Mouse (Mus musculus) heart, postnatal 36 days (tissue): ENCODE measurements at regions not wholly inside any gene's neighbourhood (a gene's known extent, or its start where the extent isn't known, plus 50 kb on each side); places are given as distances from the start of the nearest gene placed in this dataset.

ENCODE experiments used
- DNase-seq, 2 experiments: peaks; one replicate each; pipeline ENCODE4 v3.0.0; 2021 to 2022
- intact Hi-C: fragments of 180-260 bp; cut with DNase I; formaldehyde crosslinking; loops from one replicate; pipeline ENCODE4 v1.15.1; 2025

DNA sequence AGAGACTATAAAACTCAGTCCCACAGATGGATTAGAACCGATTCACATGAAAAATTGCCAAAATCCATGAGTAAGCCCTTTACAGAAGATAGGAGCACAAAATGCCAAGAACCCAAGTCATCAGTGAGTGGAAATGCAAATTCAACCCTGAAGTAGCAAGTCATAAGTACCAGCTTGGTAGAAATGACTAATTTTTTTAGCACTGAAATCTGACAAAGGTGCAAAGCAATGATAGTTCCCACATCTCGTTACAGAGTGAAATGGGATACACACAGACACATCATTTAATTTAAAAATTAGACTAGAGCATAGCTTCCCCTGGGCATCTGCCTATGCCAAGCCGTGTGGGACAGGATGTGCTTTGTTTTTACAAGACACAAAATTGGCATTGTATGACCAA lies 136.4 kb upstream of the Pum3 start:
- intact Hi-C loops, result no loop called here
- no peak for DNase-seq

DNA sequence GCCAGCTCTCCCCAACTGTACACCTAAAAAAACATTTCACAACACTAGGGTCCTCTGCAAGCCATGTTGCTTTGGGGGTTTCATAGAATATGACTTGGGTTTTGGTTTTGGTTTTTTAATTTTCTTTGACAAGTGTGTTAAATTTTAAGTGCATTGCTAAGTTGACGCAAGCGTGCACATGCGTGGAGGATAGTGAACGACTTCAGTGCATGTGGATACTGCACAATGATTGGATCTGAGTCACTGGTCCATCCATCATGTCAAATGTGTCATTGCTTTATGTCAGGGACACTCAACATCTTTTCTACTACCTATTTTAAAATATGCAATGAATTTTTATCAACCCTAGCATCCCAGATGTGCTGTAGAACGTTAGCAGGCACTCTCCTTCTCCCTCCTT lies 134.5 kb upstream of the Pum3 start:
- DNase-seq, result no peak
- intact Hi-C loops, result no loop called here

DNA sequence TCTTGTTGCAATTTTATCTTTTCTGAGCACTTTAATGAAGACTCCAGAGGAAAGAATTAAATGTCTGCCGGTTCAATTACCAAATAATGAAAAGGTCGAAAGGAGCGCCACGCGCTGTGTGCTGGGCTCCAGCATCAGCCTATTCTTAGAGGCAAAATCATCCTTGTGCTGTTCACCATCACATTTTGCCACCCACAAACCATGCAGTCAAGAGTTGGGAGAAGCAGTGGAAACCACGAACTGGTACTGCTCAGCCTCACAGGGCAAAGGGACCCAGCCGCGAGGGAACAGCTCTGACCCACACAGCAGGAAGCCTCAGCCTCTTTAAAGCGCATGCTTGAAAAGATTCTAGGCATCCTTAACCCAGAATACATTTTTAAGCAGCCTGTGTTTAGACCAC lies 134.0 kb upstream of the Pum3 start:
- intact Hi-C loops, result no loop called here
- DNase-seq, result no peak

DNA sequence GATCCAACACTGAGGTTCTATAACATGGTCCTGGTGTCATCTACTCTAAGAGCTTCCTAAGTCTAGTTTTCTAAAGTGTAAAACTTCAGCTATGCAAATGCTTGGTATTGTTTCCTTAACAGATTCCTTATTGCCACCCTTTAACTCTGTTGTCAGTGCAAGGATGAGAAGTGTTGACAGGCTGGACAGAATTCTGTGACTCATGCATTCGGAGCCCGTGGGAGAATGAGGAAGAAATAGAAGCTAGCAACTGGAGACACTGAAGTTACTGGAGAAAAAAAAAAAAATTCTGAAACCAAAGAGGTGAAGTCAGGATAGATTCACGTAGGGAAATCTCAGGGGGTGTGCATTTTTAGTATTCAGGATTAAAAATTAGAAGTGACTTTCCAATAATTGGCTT lies 128.6 kb upstream of the Pum3 start:
- intact Hi-C loops, result no loop called here

DNA sequence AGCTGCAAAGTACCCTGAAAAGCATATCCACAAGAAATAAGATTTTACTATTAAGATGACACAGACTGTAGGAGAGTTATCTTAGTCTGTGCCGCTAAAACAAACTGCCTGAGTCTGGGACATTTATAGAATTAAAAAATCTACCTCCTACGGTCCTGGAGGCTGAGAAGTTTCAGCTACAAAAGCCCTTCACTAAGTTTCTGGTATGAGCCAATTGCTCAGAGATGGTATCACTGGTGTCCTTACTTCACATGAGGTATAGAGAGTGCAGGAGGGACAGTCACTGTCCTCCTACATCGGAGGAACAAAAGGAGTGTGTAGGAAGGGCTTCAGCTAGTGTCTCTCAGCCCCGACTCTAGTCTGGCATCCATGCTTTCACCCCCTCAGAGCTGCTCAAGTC lies 127.1 kb upstream of the Pum3 start:
- DNase-seq, result no peak
- intact Hi-C loops, result no loop called here

More for the DNA sequence above, 128.6 kb upstream of the Pum3 start:
- no peak for DNase-seq

DNA sequence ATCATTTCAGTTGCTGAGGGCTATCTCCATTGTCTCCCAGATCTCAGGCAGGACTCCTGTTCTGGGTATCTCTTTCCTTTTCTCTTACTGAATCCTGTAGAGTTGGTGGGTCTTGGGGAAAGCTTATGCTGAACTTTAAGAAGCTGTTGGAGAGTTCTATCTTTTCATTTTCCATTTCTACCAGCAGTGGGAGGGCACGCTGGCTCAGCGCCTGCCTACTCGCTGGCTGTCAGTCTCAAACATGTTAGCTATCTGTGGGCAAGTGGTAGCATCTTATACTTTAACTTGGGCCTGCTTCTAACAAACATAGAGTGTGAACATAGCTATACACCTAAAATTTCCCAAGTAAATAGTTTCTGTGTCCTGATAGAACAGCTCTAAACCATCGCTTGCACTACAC lies 125.2 kb upstream of the Pum3 start:
- intact Hi-C loops, result no loop called here
- DNase-seq, result no peak

DNA sequence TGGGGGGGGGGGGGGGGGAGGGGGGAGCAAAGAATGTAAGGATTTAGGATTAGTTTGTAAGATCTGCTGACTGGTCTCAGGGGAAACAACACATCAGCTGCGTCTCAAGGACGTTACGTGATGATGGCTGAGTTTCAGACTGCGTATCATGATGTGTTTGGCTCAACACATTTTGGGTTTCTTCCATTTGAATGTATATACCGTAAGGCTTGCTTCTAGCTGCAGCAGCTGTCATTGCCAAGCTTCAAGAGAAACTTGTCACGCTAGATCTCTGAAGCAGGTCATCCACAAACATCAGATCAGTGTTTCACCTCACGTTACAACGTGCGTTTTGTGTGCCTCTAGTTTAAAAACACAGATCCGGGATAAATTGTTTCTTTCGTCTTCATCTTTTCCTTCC lies 123.6 kb upstream of the Pum3 start:
- intact Hi-C loops, result no loop called here
- DNase-seq, result no peak

DNA sequence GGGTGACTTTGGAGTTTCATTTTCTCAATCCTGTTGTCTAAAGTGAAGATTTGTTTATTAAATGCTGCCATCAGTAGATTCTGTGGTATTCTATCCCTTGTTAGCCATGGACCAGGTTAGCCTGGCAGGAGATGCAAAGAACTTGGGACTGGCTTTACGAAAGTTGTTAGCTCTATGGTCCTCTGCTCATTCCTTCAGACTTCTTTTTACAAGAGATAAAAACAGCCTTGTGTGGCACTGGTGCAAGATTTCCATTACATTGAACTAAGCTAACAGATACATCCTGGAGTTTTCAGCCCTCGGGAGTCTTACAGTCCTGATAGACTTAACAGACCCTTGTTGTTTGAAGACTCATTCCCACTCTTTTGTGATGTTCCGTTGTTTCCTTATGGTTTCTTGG lies 108.1 kb upstream of the Pum3 start:
- intact Hi-C loops, result no loop called here

DNA sequence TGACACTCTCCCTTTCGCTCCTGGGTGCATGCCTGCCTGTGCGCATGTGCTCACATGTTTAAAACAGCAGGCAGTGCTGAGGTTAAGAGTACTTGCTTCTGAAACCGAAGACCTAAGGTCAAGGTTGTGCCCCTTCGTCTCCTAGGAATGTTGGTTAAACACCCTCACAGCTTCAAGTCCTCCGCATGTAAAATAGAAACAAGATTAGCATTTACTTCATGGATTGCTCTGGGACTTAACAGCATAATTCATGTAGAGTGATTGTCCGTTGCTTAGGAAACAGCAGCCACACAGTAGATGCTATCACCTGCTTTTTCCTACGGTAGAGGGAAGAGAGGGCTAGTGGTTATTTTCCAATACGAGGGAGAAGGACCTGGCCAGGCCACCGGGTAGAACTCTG lies 107.4 kb upstream of the Pum3 start:
- intact Hi-C loops, result no loop called here
- DNase-seq, result no peak

More for the DNA sequence above, 108.1 kb upstream of the Pum3 start:
- DNase-seq, result no peak

DNA sequence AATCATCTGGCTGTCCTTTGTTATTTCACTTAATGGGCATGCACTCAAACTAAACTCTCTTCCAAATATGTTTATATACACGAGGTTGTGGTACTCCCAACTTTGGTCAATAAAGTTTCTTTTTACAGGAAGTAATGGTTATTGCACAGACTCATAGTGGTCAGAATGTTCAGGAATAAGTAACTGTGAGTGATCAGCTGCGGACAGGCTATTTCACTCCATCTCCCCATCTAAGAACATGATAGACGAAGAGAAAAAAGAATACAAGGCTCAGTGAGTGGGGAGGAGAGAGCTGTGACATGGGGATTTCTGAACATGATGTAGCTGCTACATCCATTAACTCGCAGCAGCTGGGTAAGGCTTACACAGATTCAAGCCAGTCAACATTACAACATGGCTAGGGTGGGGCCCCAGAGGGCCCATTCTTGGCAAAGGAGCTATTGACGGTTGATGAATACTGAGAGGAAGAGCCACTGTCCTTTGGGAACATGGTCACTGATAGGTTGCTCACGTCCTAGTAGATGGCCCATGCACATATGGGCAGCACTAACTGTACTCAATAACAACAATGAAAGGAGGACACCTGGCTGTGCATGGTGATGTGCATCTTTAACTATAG lies 98.4 kb upstream of the Pum3 start:
- intact Hi-C loops, result no loop called here
- no peak for DNase-seq

DNA sequence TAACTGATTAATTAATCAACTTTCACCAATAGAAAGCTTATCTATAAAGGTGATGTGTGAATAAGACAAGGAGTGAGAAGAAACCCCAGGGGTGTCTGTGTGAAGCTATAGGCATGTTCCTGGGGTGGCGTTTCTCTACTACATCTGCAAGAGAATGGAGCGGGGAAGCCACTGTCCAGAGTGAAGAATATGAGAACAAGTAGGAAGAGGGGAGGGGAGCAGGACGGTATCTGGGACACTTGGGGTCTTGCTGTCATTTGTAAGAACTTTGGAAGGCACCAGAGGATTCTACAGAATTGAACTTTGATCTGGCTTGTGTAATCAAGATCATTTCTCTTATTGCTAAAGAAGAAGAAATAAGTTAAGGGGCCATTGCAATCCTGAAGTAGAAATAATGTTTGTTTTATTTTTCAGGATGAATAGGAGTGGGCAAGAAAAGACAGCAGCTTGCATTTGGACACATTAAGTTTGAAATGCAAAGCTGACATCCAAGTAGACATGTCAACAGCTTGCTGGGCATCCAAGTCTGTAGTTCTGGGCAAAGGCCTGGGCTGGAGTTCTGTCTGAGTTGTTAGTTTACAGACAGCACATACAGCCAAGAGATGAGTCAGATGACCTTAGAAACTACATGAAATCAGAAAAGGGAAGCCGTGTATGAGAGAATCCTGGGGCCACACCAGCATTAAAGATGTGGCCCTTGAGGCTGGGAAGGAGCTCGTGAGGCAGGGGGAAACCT lies 89.9 kb upstream of the Pum3 start:
- intact Hi-C loops, result no loop called here

DNA sequence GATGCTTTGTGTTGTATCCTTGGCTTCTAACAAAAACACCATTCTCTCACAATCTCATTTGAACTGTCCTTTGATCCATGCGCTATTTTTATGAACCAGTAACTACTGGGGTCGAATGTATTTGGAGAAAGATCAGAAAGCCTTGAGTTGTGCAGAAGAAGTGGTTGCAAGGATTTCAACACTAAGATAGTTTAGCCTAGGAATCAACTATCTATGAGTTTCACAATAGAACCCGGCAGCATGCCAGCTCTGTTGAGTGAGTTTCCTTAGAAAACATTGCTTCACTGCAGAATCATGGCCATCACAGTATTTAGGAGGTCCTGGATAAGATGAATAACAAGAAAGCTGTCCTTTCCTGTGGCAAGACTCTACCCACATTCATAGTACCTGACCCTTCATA lies 84.6 kb upstream of the Pum3 start:
- peak; percentile 27 to 30 for DNase-seq
- intact Hi-C loops, result no loop called here

More for the DNA sequence above, 89.9 kb upstream of the Pum3 start:
- no peak for DNase-seq

DNA sequence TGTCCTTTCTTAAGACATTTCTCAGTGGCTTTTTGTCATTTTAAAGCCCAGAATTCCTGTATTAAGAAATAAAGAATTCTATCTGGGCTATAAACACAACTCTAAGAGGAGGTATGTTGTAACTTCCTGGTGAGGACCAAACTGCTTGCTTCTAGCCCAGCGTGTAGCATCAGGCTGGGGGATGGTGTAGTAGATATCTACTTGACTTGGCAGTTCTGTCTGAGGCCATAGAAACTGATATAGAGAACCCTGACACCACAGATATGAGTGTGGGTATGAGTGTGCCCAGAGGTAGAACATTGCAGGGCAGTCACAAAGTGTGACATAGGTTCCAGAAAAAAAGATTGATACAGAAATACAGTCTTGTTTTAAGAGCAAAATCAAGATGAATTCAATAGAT lies 83.9 kb upstream of the Pum3 start:
- intact Hi-C loops, result no loop called here
- no peak for DNase-seq

DNA sequence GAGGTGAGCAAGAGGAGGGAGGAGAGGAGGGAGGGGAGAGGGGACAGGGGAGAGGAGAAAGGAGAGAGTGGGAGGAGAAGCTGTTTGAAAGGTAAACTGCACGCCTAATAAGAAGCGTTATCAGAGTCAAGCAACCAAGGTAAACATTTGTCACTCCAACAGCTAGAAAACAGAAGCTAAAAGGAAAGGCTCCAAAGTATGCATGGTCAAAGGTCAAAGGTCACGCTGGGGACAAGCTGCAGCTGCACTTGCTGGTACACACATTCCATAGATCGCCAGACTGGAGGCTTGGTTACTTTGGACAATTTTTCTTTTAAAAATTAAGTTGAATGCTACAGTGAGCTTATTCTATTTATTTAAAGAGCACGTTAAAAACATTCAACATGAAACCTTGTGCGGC lies 81.7 kb upstream of the Pum3 start:
- intact Hi-C loops, result no loop called here
- DNase-seq, result no peak

DNA sequence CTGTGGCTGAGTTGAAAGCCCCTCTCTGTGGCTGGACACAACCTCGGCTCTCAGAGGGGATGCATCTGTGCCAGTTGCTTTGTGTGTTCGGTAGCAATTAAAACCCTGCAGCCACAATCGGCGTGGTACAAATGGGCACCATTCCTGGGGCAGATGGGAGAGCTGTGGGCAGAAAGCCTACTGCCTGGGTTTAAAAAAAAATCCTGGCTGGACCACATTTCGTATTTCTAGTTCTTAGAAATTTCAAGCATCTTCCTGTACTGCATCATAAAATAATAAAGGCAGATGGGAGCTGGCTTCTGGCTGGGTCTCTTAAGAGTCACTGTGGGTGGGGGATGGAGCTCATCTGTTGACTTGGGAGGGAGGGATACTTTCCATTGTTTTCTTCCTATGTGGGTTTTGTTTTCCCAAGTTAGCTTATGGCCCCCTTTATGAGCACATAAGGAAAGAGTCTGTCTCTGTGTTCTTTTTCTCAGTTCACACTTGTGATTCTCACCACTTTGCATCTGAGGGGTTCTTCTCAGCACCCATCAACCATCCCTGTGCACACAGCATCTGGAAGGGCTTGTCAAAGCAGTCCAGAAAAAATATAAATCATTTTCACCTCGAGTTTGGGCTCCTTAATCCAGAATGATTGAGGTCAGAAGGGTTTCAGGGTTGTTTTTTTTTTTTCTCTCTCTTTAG lies 80.5 kb upstream of the Pum3 start:
- intact Hi-C loops, result no loop called here
- no peak for DNase-seq

DNA sequence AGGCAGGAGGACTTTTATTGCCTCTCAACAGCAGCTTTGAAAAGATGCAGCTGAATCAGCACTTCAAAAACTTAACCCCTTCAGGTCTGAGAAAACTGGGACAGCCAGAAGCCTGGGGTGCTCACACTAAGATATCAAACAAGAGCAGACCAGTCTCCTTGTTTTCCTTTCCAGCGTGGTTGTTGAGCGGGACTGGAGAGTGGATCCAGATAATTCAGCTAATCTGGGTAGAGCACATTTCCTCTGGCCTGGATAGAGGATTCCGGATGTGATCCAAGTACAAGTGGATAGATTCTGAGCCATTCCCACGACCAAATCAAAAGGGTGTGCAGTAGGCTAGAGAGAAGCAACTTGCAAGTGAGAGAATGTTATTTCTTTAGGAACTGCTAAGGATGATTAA lies 68.7 kb upstream of the Pum3 start:
- DNase-seq, result no peak
- intact Hi-C loops, result no loop called here

DNA sequence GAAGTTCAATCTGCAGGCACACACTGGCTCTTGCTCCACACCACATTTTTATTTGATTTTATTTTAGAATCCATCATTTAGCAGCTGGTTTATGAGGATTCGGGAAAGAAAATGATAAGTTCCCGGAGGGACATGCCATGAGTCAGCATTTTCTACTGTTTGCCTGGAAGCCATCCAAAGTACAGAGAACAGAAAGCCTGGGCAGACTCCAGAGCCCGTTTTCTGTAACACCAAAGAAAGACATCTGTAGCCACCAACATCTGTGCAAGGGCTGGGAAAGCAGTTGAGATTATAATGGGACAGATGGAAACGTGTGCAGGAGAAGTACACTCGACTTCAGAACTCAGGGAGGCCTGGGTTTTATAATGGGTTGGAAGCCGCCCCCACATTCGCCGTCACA lies 62.8 kb upstream of the Pum3 start:
- peak; percentile 17 to 27 for DNase-seq
- intact Hi-C loops, result no loop called here

DNA sequence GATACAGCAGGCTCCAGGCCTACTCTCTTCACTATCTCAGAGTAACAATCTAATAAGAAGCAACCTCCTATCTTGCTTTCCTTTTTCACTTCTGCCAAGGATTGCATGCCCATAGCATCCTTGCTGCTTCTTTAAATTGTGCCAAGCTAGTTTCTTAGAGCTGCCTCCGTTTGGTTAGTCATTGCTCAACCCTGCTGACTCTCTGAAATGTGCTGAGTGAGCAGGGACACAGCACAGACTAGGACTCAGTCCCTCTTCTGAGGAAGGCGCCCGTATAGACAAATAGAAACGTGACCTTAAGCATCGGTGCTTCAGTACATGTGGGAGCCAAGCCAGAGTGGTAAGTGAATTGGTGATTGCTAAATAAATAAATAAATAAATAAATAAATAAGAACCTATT lies 62.2 kb upstream of the Pum3 start:
- no peak for DNase-seq
- intact Hi-C loops, result no loop called here

DNA sequence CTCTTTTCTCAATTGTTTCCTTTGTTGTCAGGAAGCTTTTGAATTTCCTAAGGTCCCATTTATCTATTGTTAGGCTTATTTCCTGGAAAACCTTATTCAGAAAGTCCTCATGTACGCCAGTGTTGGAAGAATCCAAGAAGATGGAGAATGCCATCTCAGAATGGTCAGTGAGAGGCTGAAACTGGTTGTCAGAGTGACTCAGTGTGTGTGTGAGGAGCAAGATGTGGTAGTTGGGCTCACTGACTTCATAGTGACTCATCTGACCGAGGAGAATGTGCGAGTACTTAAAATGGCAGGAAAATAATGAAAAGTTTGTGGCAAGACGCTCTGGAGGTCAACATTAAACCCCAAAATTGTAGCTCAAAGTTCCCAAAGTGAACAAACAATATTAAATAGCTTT lies 59.4 kb upstream of the Pum3 start:
- intact Hi-C loops, result no loop called here
- DNase-seq, result no peak
